Mouse (Mus musculus) neural tube, embryonic 12.5 days (tissue): ENCODE measurements around the gene Rad51c. TPM values are rescaled to one million over a fixed set of nuclear protein-coding genes. Genes with fewer than 3 reads are reported as not detected.

Source experiments
- ATAC-seq: fragments of 200-750 bp; cut with Nextera tagmentation; 2 replicates; pipeline ENCODE4 v1.8.0; 2017; ENCODE audit warnings: low read depth, mild to moderate bottlenecking, moderate TSS enrichment, moderate library complexity; ENCODE audit not compliant: low FRiP score
- H3K27ac ChIP-seq: fragments of 300-500 bp; sonication (generic); 2 replicates; pipeline ENCODE4 v1.5.1; 2016
- H3K27me3 ChIP-seq: fragments of 300-500 bp; sonication (generic); replicated peaks from 2 replicates; pipeline ENCODE4 v1.6.1; 2016; ENCODE audit warnings: mild to moderate bottlenecking
- H3K36me3 ChIP-seq: fragments of 300-500 bp; sonication (generic); 2 replicates; pipeline ENCODE4 v1.6.1; 2016; ENCODE audit warnings: mild to moderate bottlenecking
- H3K4me1 ChIP-seq: fragments of 300-500 bp; sonication (generic); 2 replicates; pipeline ENCODE4 v1.6.1; 2016
- H3K4me2 ChIP-seq: fragments of 300-500 bp; sonication (generic); replicated peaks from 2 replicates; pipeline ENCODE4 v1.6.1; 2016; ENCODE audit warnings: mild to moderate bottlenecking
- H3K4me3 ChIP-seq: fragments of 300-500 bp; sonication (generic); 2 replicates; pipeline ENCODE4 v1.5.1; 2016
- H3K9ac ChIP-seq: fragments of 300-500 bp; sonication (generic); 2 replicates; pipeline ENCODE4 v1.6.1; 2016; ENCODE audit warnings: mild to moderate bottlenecking
- H3K9me3 ChIP-seq: fragments of 300-500 bp; sonication (generic); 2 replicates; pipeline ENCODE4 v1.6.1; 2016; ENCODE audit warnings: mild to moderate bottlenecking
- WGBS: fragments of 180-500 bp; shearing (Covaris S2); methylation state at CpG from one replicate; pipeline ENCODE4 v1.1.7; 2016; 5-methylcytosine and 5-hydroxymethylcytosine counted together
- polyA plus RNA-seq: library from polyadenylated mRNA; unstranded; fragments of >200 nt; fragmentation: Nextera tagmentation; extraction: Ambion mirVana; gene quantifications from 2 replicates; pipeline ENCODE4 v1.2.1, GENCODE M21; 2016

Rad51c gene
- polyA plus RNA-seq, 1 experiment from 2014 or later = 10.5 TPM

- Histone ChIP-seq H3K9me3 (no peaks in the 10 kb centered on the region), H3K27ac (no peak overlapping the region), H3K4me3 (no peak overlapping the region), H3K4me2 (no peak overlapping the region), H3K27me3 (no peaks in the 10 kb centered on the region), H3K36me3 (no peaks in the 10 kb centered on the region), H3K9ac (no peak overlapping the region), H3K4me1 (no peaks in the 10 kb centered on the region)
- 94% methylated on average over 2 of the region's 2 CpGs for WGBS
- no peak for ATAC-seq
These were observed 6.4 kb downstream of the Rad51c start for GRCm38 (mm10) chr11:87398402-87398801.

GRCm38 (mm10) chr11:87393855-87394254 is 10.9 kb downstream of the Rad51c start:
- Histone ChIP-seq H3K4me2 (no peak overlapping the region), H3K27me3 (no peaks in the 10 kb centered on the region), H3K9me3 (no peaks in the 10 kb centered on the region), H3K36me3 (no peaks in the 10 kb centered on the region), H3K4me3 (no peak overlapping the region), H3K9ac (no peak overlapping the region), H3K27ac (no peak overlapping the region), H3K4me1 (no peaks in the 10 kb centered on the region)
- no peak for ATAC-seq
- WGBS = 57% methylated on average over 1 of the region's 1 CpGs

GRCm38 (mm10) chr11:87385676-87386075 is 19.1 kb downstream of the Rad51c start:
- Histone ChIP-seq H3K4me3 (no peak overlapping the region), H3K4me2 (no peak overlapping the region), H3K9ac (no peak overlapping the region), H3K27ac (no peak overlapping the region), H3K4me1 (no peaks in the 10 kb centered on the region), H3K27me3 (no peaks in the 10 kb centered on the region), H3K9me3 (no peaks in the 10 kb centered on the region), H3K36me3 (no peaks in the 10 kb centered on the region)
- 93% methylated on average over 1 of the region's 1 CpGs for WGBS
- ATAC-seq = no peak

GRCm38 (mm10) chr11:87384551-87384950 is 20.2 kb downstream of the Rad51c start:
- H3K36me3 ChIP-seq = no peaks in the 10 kb centered on the region
- H3K9me3 ChIP-seq = no peaks in the 10 kb centered on the region
- ATAC-seq = no peak
- H3K4me1 ChIP-seq = no peaks in the 10 kb centered on the region
- no peak overlapping the region for H3K9ac ChIP-seq
- H3K4me2 ChIP-seq = no peak overlapping the region
- H3K4me3 ChIP-seq = no peak overlapping the region
- H3K27ac ChIP-seq = no peak overlapping the region
- no peaks in the 10 kb centered on the region for H3K27me3 ChIP-seq
- 96% methylated on average over 4 of the region's 4 CpGs for WGBS

- Histone ChIP-seq H3K27me3 (no peaks in the 10 kb centered on the region), H3K4me1 (no peaks in the 10 kb centered on the region), H3K27ac (no peak overlapping the region), H3K36me3 (no peaks in the 10 kb centered on the region), H3K9me3 (no peaks in the 10 kb centered on the region), H3K4me2 (no peak overlapping the region), H3K9ac (no peak overlapping the region), H3K4me3 (no peak overlapping the region)
- no peak for ATAC-seq
- WGBS = 75% methylated on average over 9 of the region's 9 CpGs
These were observed 36.7 kb downstream of the Rad51c start for GRCm38 (mm10) chr11:87367865-87368580.

GRCm38 (mm10) chr11:87367061-87367460 is 37.7 kb downstream of the Rad51c start:
- H3K27me3 ChIP-seq = no peaks in the 10 kb centered on the region
- 83% methylated on average over 7 of the region's 7 CpGs for WGBS

GRCm38 (mm10) chr11:87365120-87365519 is 39.6 kb downstream of the Rad51c start:
- Histone ChIP-seq H3K4me1 (no peaks in the 10 kb centered on the region), H3K9ac (no peak overlapping the region), H3K4me2 (no peak overlapping the region), H3K4me3 (no peak overlapping the region), H3K9me3 (no peaks in the 10 kb centered on the region), H3K27me3 (no peaks in the 10 kb centered on the region), H3K36me3 (no peaks in the 10 kb centered on the region), H3K27ac (no peak overlapping the region)
- 94% methylated on average over 5 of the region's 5 CpGs for WGBS
- ATAC-seq = no peak

More at GRCm38 (mm10) chr11:87367061-87367460, 37.7 kb downstream of the Rad51c start:
- H3K4me1 ChIP-seq = no peaks in the 10 kb centered on the region
- H3K4me3 ChIP-seq = no peak overlapping the region
- H3K27ac ChIP-seq = no peak overlapping the region
- no peaks in the 10 kb centered on the region for H3K36me3 ChIP-seq
- H3K9me3 ChIP-seq = no peaks in the 10 kb centered on the region
- H3K4me2 ChIP-seq = no peak overlapping the region
- no peak overlapping the region for H3K9ac ChIP-seq
- ATAC-seq = no peak

GRCm38 (mm10) chr11:87359262-87359612 is 45.5 kb downstream of the Rad51c start:
- no peak overlapping the region for H3K9ac ChIP-seq
- no peak for ATAC-seq

GRCm38 (mm10) chr11:87358331-87359261 is 46.2 kb downstream of the Rad51c start, which contains the start of gene Ppm1e:
TSS of gene Ppm1e (minus strand) at chr11:87359023.
- Histone ChIP-seq H3K9ac (peak within 1 kb of the TSS; percentile 80), H3K4me3 (peak within 1 kb of the TSS; percentile 84), H3K9me3 (no peaks in the 10 kb centered on the region), H3K4me1 (peaks cover 6% of the 10 kb centered on the region), H3K27ac (peak within 1 kb of the TSS; percentile 69), H3K4me2 (peak within 1 kb of the TSS; percentile 81), H3K36me3 (peaks cover 2% of the 10 kb centered on the region), H3K27me3 (no peaks in the 10 kb centered on the region)
- WGBS = under 1% methylated on average over 104 of the region's 104 CpGs
- ATAC-seq = peak; percentile 94

More at GRCm38 (mm10) chr11:87359262-87359612, 45.5 kb downstream of the Rad51c start:
- no peaks in the 10 kb centered on the region for H3K27me3 ChIP-seq
- H3K4me3 ChIP-seq = peak overlapping the region; percentile 84
- H3K27ac ChIP-seq = no peak overlapping the region
- peak overlapping the region; percentile 81 for H3K4me2 ChIP-seq
- H3K36me3 ChIP-seq = no peaks in the 10 kb centered on the region
- 21% methylated on average over 10 of the region's 10 CpGs for WGBS
- no peaks in the 10 kb centered on the region for H3K9me3 ChIP-seq
- peaks cover 6% of the 10 kb centered on the region for H3K4me1 ChIP-seq

GRCm38 (mm10) chr11:87357317-87358300 is 47.1 kb downstream of the Rad51c start:
- Histone ChIP-seq H3K4me2 (peak overlapping the region; percentile 81), H3K9ac (peak overlapping the region; percentile 80), H3K9me3 (no peaks in the 10 kb centered on the region), H3K36me3 (peaks cover 4% of the 10 kb centered on the region), H3K4me1 (peaks cover 6% of the 10 kb centered on the region), H3K27ac (peak overlapping the region; percentile 69), H3K4me3 (peak overlapping the region; percentile 84), H3K27me3 (no peaks in the 10 kb centered on the region)
- ATAC-seq = 0 out of 2 replicates have a peak, but pooled peaks have one; percentile 10
- 3% methylated on average over 31 of the region's 31 CpGs for WGBS

- Histone ChIP-seq H3K36me3 (peaks cover 8% of the 10 kb centered on the region), H3K27me3 (no peaks in the 10 kb centered on the region), H3K4me2 (no peak overlapping the region), H3K9me3 (no peaks in the 10 kb centered on the region), H3K27ac (no peak overlapping the region), H3K9ac (no peak overlapping the region), H3K4me1 (peaks cover 6% of the 10 kb centered on the region), H3K4me3 (no peak overlapping the region)
- no peak for ATAC-seq
- WGBS = 85% methylated on average over 1 of the region's 1 CpGs
These were observed 49.9 kb downstream of the Rad51c start for GRCm38 (mm10) chr11:87354861-87355260.
